Mouse (Mus musculus): ENCODE data around the gene Clic4.
A peak's percentile ranks its signal among the peaks of the same experiment; 100 is the strongest.
"Not testable (repeated sequence)": the region's sequence is repeated elsewhere in the genome, so short reads cannot be mapped to it uniquely, and the experiment has no call there.

The Clic4 gene

GRCm38 (mm10) chr4:135292477-135293089, 20.0 kb upstream of the Clic4 start:
- no peak for DNase-seq (ENCODE audit: low spot score in 2 of 2)

- DNase-seq (ENCODE audit: low spot score in 2 of 2) = no peak
Measured at GRCm38 (mm10) chr4:135291841-135292240, 19.2 kb upstream of the Clic4 start.

GRCm38 (mm10) chr4:135291199-135291598, 18.6 kb upstream of the Clic4 start:
- DNase-seq (ENCODE audit: low spot score in 2 of 2) = no peak

- DNase-seq (ENCODE audit: low spot score in 2 of 2) = no peak
Measured at GRCm38 (mm10) chr4:135287975-135288374, 15.4 kb upstream of the Clic4 start.

- DNase-seq (ENCODE audit: low spot score in 2 of 2) = no peak
Measured at GRCm38 (mm10) chr4:135286833-135287395, 14.3 kb upstream of the Clic4 start.

- no peak for DNase-seq (ENCODE audit: low spot score in 2 of 2)
Measured at GRCm38 (mm10) chr4:135286033-135286622, 13.5 kb upstream of the Clic4 start.

GRCm38 (mm10) chr4:135285436-135285835, 12.8 kb upstream of the Clic4 start:
- no peak for DNase-seq (ENCODE audit: low spot score in 2 of 2)

- no peak for DNase-seq (ENCODE audit: low spot score in 2 of 2)
Measured at GRCm38 (mm10) chr4:135283875-135284274, 11.3 kb upstream of the Clic4 start.

GRCm38 (mm10) chr4:135283417-135283816, 10.8 kb upstream of the Clic4 start:
- no peak for DNase-seq (ENCODE audit: low spot score in 2 of 2)

GRCm38 (mm10) chr4:135282651-135283290, 10.2 kb upstream of the Clic4 start:
- DNase-seq (ENCODE audit: low spot score in 2 of 2) = no peak

GRCm38 (mm10) chr4:135280016-135280415, 7.4 kb upstream of the Clic4 start:
- not testable (repeated sequence) for DNase-seq (ENCODE audit: low spot score in 2 of 2)

GRCm38 (mm10) chr4:135276681-135277379, 4.2 kb upstream of the Clic4 start:
- DNase-seq (ENCODE audit: low spot score in 2 of 2) = no peak

- no peak for DNase-seq (ENCODE audit: low spot score in 2 of 2)
Measured at GRCm38 (mm10) chr4:135274761-135275160, 2.1 kb upstream of the Clic4 start.

GRCm38 (mm10) chr4:135273307-135273682, 681 bp upstream of the Clic4 start:
- DNase-seq (ENCODE audit: low spot score in 2 of 2) = no peak

GRCm38 (mm10) chr4:135271881-135272616, 565 bp downstream of the Clic4 start:
- DNase-seq (ENCODE audit: low spot score in 2 of 2) = peak in 1 of 2 experiments; percentile 12

GRCm38 (mm10) chr4:135271419-135271828, 1.2 kb downstream of the Clic4 start:
- DNase-seq (ENCODE audit: low spot score in 2 of 2) = no peak

GRCm38 (mm10) chr4:135270476-135270875, 2.1 kb downstream of the Clic4 start:
- no peak for DNase-seq (ENCODE audit: low spot score in 2 of 2)

GRCm38 (mm10) chr4:135269656-135270341, 2.8 kb downstream of the Clic4 start:
- DNase-seq (ENCODE audit: low spot score in 2 of 2) = no peak

GRCm38 (mm10) chr4:135267521-135267920, 5.1 kb downstream of the Clic4 start:
- DNase-seq (ENCODE audit: low spot score in 2 of 2) = no peak

GRCm38 (mm10) chr4:135266987-135267386, 5.6 kb downstream of the Clic4 start:
- DNase-seq (ENCODE audit: low spot score in 2 of 2) = no peak

GRCm38 (mm10) chr4:135260434-135260833, 12.2 kb downstream of the Clic4 start:
- DNase-seq (ENCODE audit: low spot score in 2 of 2) = no peak

Measured in frontal cortex, postnatal 25 days (tissue).